Mouse (Mus musculus): ENCODE measurements around the gene Dgkh. TPM values are rescaled to one million over a fixed set of nuclear protein-coding genes. Genes with fewer than 3 reads are reported as not detected.

The Dgkh gene
- polyA plus RNA-seq (2021; fragmentation: Nextera tagmentation) = 5.4 and 6.6 TPM in 2 replicates
- long read RNA-seq, experiment 1, partial matches to known transcripts = 13 of 53 reads
- long read RNA-seq, experiment 1, other reads (novel, unspliced or antisense) = 38 of 53 reads
- long read RNA-seq, experiment 2, partial matches to known transcripts = 4 of 21 reads
- long read RNA-seq, experiment 2, other reads (novel, unspliced or antisense) = 17 of 21 reads

GRCm38 (mm10) chr14:78732617-78733312 lies at the start of gene Dgkh:
Gene Dgkh (minus strand): TSS chr14:78732776.

GRCm38 (mm10) chr14:78536281-78537165 lies 196.1 kb downstream of the Dgkh start, which contains the start of gene Akap11:
Gene Akap11 (minus strand): TSS chr14:78536808.

Other genes starting within 250 kb of the Dgkh start
- 16.7 and 24.9 TPM in 2 replicates for gene Akap11, start 196.0 kb downstream of the Dgkh start, polyA plus RNA-seq (2021; fragmentation: Nextera tagmentation)
- 11.2 and 13.4 TPM in 2 replicates for gene Vwa8, start 116.3 kb upstream of the Dgkh start, polyA plus RNA-seq (2021; fragmentation: Nextera tagmentation)

All from left cerebral cortex, adult 6 months (tissue).